Mouse (Mus musculus) cerebellum, postnatal 25 days (tissue): ENCODE measurements around the gene Zscan2.

ENCODE experiments used
- DNase-seq, 2 experiments: peaks; one replicate each; pipeline ENCODE4 v3.0.0; 2021; ENCODE audit warnings: mixed read lengths in 2 of 2

Gene Zscan2

DNA sequence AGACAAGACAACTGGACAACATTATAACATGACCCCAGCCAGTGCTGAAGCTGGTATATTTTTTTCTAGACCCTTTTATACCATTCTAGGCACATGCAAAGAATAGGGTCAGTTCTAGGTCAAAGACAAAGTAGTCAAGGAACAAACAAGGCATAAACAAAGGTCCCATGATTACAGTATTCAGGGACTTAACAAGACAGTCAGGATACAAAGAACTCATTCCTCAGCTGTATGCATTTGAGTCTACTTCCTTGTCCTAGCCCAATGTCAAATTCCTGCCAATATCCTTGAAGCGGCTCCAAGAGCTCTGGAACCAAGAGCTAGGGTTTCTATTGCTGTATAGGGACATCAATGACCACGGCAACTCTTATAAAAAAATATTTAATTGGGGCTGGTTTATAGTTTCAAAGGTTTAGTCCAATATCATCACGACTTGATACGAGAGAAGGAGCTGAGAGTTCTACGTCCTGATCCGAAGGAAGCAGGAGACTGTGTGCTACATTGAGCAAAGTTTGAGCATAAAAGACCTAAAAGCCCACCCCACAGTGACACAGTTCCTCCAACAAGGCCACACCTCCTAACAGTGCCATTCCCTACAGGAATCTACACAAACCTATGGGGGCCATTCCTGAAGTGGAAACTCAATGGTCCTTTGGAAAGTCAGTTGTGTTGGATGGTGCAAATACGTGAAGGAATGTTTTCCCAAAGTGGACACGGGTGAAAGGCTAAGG is 16.6 kb upstream of the Zscan2 start:
- DNase-seq = no peak

GRCm38 (mm10) chr7:80844691-80845090 is 16.0 kb upstream of the Zscan2 start:
- DNase-seq = no peak

DNA sequence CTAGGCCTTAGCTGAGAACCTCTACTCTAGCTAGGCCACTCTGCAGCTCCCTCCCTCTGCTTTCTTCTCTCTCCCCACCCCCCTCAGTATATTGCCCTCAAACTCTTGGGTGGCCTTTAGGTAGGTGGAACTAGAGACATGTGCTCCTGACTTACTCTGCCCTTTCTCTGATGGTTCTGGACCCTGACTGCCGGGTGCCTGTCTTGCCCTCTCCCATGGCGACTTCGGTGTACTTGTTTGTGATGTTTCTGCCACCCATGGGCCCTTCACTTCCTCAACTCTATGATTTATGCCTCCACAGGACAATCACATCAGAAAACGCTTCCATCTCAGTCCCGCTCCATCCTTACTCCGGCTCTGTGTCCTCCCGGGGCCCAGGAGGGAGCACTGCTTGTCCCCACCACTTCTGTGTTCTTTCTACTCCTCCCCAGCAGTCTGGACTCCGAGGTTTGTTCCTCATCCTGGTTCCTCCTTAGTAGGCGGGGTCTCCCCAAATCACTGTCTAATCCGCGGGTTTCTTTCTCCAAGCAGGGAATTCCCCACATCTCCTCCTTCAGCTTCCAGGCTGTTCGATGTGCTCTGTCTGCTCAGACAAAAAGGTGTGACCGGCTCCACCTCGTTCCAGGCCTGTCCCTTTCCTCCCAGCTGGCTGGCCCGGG is 15.0 kb upstream of the Zscan2 start:
- no peak for DNase-seq

GRCm38 (mm10) chr7:80846280-80846678 is 14.4 kb upstream of the Zscan2 start:
- no peak for DNase-seq

DNA sequence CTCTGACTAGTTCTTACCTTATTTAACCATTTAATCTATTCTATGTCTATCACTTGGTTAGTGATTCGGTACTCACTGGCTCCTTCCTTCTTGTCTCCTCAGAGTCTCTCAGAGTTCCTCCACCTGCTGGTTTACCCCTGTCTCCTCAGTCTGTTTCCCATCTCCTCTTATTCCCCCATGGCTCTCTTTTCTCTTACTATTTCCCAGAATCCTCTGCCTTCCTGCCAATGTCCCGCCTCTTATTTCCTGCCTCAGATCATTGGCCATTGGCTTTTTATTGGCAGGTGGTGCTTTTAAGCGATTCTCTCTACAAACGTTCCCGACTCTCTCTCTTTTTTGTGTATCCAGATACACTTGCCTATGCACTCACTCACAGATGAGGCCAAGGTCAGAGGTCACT is 14.0 kb upstream of the Zscan2 start:
- DNase-seq = no peak

- no peak for DNase-seq
Measured at GRCm38 (mm10) chr7:80849267-80849666, 11.5 kb upstream of the Zscan2 start.

GRCm38 (mm10) chr7:80849710-80850109 is 11.0 kb upstream of the Zscan2 start:
- peak; percentile 34 to 56 for DNase-seq

DNA sequence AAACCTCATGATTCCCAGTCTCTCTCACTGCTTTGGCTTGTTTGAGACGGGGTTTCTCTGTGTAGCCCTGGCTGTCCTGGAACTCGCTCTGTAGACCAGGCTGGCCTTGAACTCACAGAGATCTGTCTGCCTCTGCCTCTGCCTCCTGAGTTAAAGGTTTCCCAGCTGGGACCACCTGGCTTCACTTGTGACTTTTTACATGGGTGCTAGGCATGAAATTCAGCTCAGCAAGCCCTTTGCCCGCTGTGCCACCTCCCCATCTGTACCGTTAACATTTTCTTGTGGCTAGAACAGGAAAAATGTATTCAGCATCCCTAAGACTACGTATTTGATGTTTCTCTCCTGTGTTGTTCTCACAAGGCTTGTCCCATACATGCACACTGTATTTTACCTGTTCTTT is 10.2 kb upstream of the Zscan2 start:
- no peak for DNase-seq

GRCm38 (mm10) chr7:80853218-80853617 is 7.5 kb upstream of the Zscan2 start:
- no peak for DNase-seq

- no peak for DNase-seq
Measured at GRCm38 (mm10) chr7:80855316-80855715, 5.4 kb upstream of the Zscan2 start.

GRCm38 (mm10) chr7:80857181-80857580 is 3.5 kb upstream of the Zscan2 start:
- peak; percentile 84 to 90 for DNase-seq

DNA sequence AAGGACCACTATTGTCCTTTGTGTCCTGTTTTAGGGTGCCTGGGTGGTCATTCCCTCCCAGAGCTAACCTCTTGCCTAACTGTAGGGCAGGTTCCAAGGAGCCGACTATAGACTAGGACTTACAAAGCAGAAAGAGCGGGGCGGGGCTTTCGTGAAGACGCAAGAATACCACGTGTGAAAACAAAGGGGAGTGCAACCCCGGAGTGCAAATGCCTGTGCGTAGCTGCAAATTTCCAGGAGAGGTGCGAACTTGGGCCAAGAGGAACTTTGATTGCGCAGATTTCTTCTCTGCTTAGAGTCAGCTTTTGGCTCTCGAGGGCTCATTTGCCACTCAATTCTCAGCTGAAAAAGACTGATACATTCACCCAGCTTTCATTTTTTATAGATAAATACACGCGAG is 493 bp upstream of the Zscan2 start:
- DNase-seq = peak; percentile 49 to 61

DNA sequence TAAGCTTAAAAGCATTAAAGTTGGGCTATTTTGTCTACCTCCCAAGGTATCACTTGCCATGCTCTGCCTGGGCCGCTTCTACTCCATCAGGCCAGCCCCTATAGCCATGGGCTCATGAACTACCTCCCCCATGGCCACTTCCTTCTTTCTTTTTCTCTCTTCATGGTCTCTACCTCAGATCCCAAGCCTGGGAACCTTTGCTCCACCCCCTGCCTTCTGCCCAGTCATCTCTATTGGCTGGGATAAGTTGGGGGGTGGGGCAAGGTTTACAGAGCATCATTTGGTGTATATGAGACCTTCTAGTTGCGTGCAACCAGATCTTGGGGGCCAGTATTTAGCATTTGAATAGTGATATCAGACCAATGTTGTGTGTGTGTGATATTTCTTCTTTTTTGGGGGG is 1.8 kb downstream of the Zscan2 start:
- DNase-seq = no peak

DNA sequence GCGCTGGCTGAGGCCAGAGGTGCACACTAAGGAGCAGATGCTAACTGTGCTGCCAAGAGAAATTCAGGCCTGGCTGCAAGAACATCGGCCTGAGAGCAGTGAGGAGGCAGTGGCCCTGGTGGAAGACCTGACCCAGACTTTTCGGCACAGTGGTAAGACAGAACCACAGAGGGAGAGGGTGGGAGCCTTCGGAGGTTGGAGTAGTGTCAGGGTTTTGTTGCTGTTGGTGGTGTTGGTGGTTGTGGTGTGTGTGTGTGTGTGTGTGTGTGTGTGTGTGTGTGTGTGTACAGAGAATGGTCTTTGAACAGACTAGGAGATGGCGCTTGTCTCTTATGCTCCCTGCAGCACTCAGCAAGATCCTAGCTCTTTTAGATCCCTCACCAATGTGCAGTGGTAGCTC is 2.8 kb downstream of the Zscan2 start:
- no peak for DNase-seq

- DNase-seq = no peak
Measured at GRCm38 (mm10) chr7:80864151-80864550, 3.4 kb downstream of the Zscan2 start.

DNA sequence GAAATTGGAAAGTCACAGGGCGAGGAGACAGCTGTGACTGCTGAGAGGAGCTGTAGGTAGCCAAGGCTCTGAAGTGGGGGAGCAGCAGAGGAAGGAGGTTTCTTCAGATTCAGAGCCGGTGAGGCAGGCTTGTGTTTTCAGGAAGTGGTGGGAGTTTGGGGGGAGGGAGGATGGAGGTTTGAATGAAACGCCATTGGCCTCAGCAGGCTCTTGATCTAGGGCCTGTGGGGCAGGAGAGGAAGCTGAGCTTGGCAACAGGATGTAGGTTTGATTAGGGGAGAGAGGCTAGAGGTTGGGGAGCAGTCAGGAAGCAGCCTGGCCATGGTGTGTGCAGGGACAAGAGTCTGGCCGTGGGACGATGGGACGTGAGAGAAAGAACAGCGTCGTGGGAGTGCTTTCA is 4.1 kb downstream of the Zscan2 start:
- DNase-seq = no peak

GRCm38 (mm10) chr7:80865521-80865920 is 4.8 kb downstream of the Zscan2 start:
- no peak for DNase-seq

DNA sequence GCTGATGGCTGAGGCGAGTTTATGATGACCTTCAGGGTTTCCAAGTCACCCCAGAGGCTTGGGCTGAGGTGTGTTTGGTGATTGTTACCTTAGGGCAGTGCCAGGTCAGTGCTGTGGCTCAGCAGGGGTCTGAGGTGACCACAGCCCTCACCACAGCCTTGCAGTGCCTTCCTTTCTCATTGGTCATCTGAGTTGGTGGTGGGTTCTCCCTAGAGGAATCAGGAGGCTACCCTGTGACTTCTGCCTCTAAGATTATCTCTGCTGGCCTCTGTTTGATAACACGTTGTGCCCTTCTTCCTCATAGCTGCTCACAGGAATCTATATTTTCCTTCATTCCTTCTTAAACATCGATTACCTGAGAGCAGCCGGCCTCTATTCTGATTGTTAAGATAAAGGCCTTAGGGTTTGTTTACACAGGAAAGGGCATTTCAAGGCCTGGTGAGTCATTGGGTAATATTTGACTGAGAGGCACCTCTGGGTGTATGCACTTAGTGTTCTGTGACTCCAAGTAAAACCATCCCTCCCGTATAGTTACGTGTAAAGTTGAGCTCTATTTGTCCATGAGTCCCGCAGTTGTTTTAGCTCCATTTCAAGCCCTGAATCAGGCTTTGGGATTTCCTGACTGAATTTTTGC is 5.9 kb downstream of the Zscan2 start:
- no peak for DNase-seq

DNA sequence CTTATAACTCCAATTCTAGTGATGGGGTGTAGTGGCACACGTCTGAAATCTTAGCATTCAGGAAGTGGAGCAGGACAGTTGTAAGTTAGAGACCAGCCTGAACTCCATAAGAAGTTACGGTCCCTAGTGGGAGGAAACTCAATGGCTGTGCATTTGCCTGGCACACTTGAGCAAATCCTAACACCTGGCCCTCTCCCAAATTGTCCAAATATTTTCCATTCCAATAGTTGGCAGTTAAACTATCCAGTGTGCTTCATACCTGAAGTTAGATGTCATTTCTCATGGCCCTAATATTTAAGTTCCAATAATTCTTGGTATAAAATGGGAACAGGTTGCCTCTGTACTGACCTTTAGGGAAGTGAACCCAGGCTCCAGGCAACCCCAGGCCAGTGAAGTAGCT is 8.0 kb downstream of the Zscan2 start:
- no peak for DNase-seq

DNA sequence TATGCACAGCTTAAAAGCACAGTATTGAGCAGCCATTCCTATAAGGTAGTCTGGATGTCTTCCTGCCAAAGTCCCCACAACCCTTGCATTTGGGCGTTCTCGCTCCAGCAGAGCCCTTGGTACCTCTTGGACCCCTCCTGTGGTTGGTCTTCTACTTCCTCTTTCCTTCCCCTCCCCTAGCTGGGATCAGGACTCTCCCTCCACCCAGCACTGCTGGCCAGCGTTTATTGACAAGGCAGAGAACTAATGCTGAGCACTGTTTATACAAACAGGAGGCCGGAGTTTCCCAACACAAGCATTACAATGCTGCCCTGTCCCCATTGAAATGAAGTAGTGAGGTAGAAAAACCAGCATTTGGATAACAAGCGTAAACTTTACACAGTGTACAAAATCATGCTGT is 12.3 kb downstream of the Zscan2 start:
- no peak for DNase-seq

GRCm38 (mm10) chr7:80873631-80874030 is 12.9 kb downstream of the Zscan2 start:
- DNase-seq = no peak

GRCm38 (mm10) chr7:80875727-80876126 is 15.0 kb downstream of the Zscan2 start:
- no peak for DNase-seq

DNA sequence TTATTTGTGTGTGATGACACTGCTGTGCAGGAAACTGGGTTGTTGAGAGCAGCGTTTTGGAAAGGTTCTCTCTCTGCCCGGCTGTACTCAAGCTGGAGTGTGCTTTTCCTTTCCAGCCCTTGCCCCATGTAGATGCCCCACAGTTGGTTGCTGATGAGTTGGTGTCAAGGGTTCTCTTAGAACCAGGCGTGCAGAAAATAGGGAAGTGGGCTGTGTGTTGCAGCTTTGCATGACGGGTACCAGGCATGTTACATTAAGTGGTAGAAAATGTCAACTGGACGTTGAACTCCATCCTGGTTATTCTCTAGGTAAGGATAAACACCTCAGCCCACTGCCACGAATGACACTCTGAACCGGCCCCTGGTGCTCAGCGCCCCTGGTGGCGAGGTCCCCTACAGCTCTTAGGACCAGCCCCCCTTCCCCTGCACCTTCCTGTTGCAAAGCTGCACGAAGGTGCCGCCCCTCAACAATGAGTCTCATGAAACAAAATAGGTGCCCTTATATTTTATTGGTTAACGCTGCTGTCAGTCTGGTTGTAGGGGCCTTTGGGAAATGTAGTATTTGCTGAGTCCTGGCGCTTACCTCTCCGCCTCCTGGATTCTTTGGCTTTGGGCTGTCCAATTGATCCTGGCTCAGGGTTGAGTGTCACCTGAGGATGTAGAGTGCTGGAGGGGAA is 22.2 kb downstream of the Zscan2 start:
- peak; percentile 65 to 76 for DNase-seq

DNA sequence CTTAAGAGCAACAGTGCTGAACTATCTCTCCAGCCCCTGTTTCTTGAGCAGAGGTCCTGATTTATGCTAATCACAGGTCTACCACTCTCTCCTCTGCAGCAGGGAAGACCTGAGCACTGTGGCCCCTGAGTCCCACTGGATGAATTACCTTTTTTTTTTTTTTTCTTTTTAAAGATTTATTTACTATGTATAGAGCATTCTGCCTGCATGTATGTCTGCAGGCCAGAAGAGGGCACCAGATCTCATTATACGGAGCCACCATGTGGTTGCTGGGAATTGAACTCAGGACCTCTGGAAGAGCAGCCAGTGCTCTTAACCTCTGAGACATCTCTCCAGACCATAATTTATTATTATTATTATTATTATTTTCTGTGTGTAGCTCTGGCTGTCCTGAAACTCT is 24.9 kb downstream of the Zscan2 start:
- no peak for DNase-seq
